Mouse (Mus musculus): ENCODE data around the gene Haus3. TPM values are rescaled to one million over a fixed set of nuclear protein-coding genes. Genes with fewer than 3 reads are reported as not detected.
A peak's percentile ranks its signal among the peaks of the same experiment; 100 is the strongest.

Haus3 gene
- polyA plus RNA-seq (2014; fragmentation: Nextera tagmentation; extraction: Ambion mirVana), result 59.5 and 72.1 TPM in 2 replicates

GRCm38 (mm10) chr5:34168950-34169891 is at the start of gene Haus3, which contains the start of gene Poln:
Haus3 (minus strand) TSS chr5:34169527.
Poln (minus strand) TSS chr5:34169448.
- Histone ChIP-seq H3K9me3 (replicated peaks; ENCODE audit: control insufficient read depth, low read length) (no peaks in the 10 kb centered on the region), H3K27me3 (ENCODE audit: control insufficient read depth, insufficient read depth, low read length) (no peaks in the 10 kb centered on the region), H3K4me2 (ENCODE audit: low read depth, low read length) (peak within 1 kb of the TSS; percentile 58), H3K36me3 (replicated peaks; ENCODE audit: control insufficient read depth, insufficient read depth, low read depth, low read length) (no peaks in the 10 kb centered on the region), H3K4me3 (ENCODE audit: low read depth, low read length) (peak within 1 kb of the TSS; percentile 80), H3K27ac (replicated peaks; ENCODE audit: low read depth, low read length) (peak within 1 kb of the TSS; percentile 85), H3K9ac (replicated peaks; ENCODE audit: low read length) (peak within 1 kb of the TSS; percentile 92), H3K4me1 (ENCODE audit: control insufficient read depth, insufficient read depth, low read length) (no peaks in the 10 kb centered on the region)
- under 1% methylated on average over 57 of the region's 57 CpGs for WGBS
- ATAC-seq (replicated peaks; ENCODE audit: insufficient number of reproducible peaks, low FRiP score, low TSS enrichment, low read depth), result peak; percentile 99
- DNase-seq (ENCODE audit: low spot score), result peak; percentile 99

DNA sequence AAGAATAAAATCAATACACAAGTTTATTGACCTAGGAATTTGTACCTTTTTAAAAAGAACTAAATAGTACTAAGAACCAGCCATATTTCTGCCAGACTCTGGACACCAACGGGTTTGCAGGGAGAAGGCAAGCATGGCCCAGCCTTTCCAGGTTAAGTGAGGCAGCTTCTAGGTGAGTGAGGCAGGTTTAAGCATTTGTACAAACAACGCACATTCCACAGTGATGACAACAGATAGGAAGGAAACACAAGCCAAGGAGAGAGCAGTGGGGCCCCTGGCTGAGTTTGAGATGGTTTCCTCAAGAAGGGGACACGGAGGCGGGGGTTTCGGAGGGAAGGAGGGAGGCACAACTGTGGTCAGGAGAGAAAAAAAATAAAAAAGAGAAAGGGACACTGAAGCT is 49.3 kb upstream of the Haus3 start:
- H3K9ac ChIP-seq (replicated peaks; ENCODE audit: low read length), result no peak overlapping the region
- H3K4me3 ChIP-seq (ENCODE audit: low read depth, low read length), result no peak overlapping the region
- 68% methylated on average over 5 of the region's 5 CpGs for WGBS
- no peaks in the 10 kb centered on the region for H3K36me3 ChIP-seq (replicated peaks; ENCODE audit: control insufficient read depth, insufficient read depth, low read depth, low read length)
- no peaks in the 10 kb centered on the region for H3K9me3 ChIP-seq (replicated peaks; ENCODE audit: control insufficient read depth, low read length)
- no peaks in the 10 kb centered on the region for H3K4me1 ChIP-seq (ENCODE audit: control insufficient read depth, insufficient read depth, low read length)
- no peak for DNase-seq (ENCODE audit: low spot score)
- H3K27ac ChIP-seq (replicated peaks; ENCODE audit: low read depth, low read length), result no peak overlapping the region
- H3K27me3 ChIP-seq (ENCODE audit: control insufficient read depth, insufficient read depth, low read length), result no peaks in the 10 kb centered on the region
- H3K4me2 ChIP-seq (ENCODE audit: low read depth, low read length), result no peak overlapping the region
- ATAC-seq (replicated peaks; ENCODE audit: insufficient number of reproducible peaks, low FRiP score, low TSS enrichment, low read depth), result no peak

DNA sequence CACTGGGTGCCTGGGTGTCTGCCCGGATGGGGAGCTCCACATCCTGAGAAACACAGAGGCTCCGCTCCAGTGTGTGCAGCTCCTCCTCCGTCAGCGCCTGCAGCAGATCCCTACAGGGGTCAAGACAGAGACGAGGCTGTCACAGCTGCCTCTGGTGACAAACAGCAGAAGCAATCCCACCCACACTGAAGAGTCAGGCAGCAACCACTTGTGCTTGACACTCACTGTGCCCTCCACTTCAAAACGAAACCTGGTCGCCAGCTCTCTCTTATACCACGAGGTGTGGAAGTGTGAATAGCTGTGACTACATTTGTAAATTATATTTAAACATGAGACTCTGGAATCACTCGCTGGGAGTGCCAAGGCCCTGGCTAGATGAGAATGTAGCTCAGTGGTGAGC is 48.4 kb upstream of the Haus3 start:
- ATAC-seq (replicated peaks; ENCODE audit: insufficient number of reproducible peaks, low FRiP score, low TSS enrichment, low read depth), result no peak
- 64% methylated on average over 9 of the region's 9 CpGs for WGBS

GRCm38 (mm10) chr5:34216025-34216424 is 46.7 kb upstream of the Haus3 start:
- ATAC-seq (replicated peaks; ENCODE audit: insufficient number of reproducible peaks, low FRiP score, low TSS enrichment, low read depth) (no peak), DNase-seq (ENCODE audit: low spot score) (no peak)
- Histone ChIP-seq H3K9me3 (replicated peaks; ENCODE audit: control insufficient read depth, low read length) (no peaks in the 10 kb centered on the region), H3K4me3 (ENCODE audit: low read depth, low read length) (no peak overlapping the region), H3K27me3 (ENCODE audit: control insufficient read depth, insufficient read depth, low read length) (no peaks in the 10 kb centered on the region), H3K4me1 (ENCODE audit: control insufficient read depth, insufficient read depth, low read length) (no peaks in the 10 kb centered on the region), H3K9ac (replicated peaks; ENCODE audit: low read length) (no peak overlapping the region), H3K4me2 (ENCODE audit: low read depth, low read length) (no peak overlapping the region), H3K36me3 (replicated peaks; ENCODE audit: control insufficient read depth, insufficient read depth, low read depth, low read length) (no peaks in the 10 kb centered on the region), H3K27ac (replicated peaks; ENCODE audit: low read depth, low read length) (no peak overlapping the region)
- 86% methylated on average over 7 of the region's 7 CpGs for WGBS

More for the DNA sequence above, 48.4 kb upstream of the Haus3 start:
- Histone ChIP-seq H3K4me2 (ENCODE audit: low read depth, low read length) (no peak overlapping the region), H3K27me3 (ENCODE audit: control insufficient read depth, insufficient read depth, low read length) (no peaks in the 10 kb centered on the region), H3K4me3 (ENCODE audit: low read depth, low read length) (no peak overlapping the region), H3K27ac (replicated peaks; ENCODE audit: low read depth, low read length) (no peak overlapping the region), H3K9ac (replicated peaks; ENCODE audit: low read length) (no peak overlapping the region), H3K9me3 (replicated peaks; ENCODE audit: control insufficient read depth, low read length) (no peaks in the 10 kb centered on the region), H3K4me1 (ENCODE audit: control insufficient read depth, insufficient read depth, low read length) (no peaks in the 10 kb centered on the region), H3K36me3 (replicated peaks; ENCODE audit: control insufficient read depth, insufficient read depth, low read depth, low read length) (no peaks in the 10 kb centered on the region)
- peak; percentile 6 for DNase-seq (ENCODE audit: low spot score)

DNA sequence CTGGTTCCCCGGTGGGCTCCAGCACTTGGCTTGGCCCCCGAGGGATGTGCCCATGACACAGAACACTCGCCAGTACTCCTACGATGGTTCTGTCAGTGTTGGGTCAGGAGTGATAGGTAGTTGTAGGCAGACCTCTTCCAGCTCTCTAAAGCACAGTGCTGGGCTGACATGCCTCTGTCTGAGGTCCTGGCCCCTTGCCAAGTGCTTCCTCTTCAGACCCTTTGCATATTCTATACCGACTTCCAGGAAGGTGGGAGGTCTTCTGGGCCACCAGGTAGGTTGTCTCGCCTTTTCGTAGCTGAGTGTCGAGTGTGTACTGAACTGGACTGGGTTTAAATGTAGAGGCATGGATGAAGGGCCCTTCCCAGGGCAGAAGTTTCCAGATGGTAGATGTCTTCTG is 44.3 kb upstream of the Haus3 start:
- Histone ChIP-seq H3K9ac (replicated peaks; ENCODE audit: low read length) (no peak overlapping the region), H3K4me2 (ENCODE audit: low read depth, low read length) (no peak overlapping the region), H3K27me3 (ENCODE audit: control insufficient read depth, insufficient read depth, low read length) (no peaks in the 10 kb centered on the region), H3K27ac (replicated peaks; ENCODE audit: low read depth, low read length) (no peak overlapping the region), H3K9me3 (replicated peaks; ENCODE audit: control insufficient read depth, low read length) (no peaks in the 10 kb centered on the region), H3K4me3 (ENCODE audit: low read depth, low read length) (no peak overlapping the region), H3K36me3 (replicated peaks; ENCODE audit: control insufficient read depth, insufficient read depth, low read depth, low read length) (no peaks in the 10 kb centered on the region), H3K4me1 (ENCODE audit: control insufficient read depth, insufficient read depth, low read length) (no peaks in the 10 kb centered on the region)
- no peak for DNase-seq (ENCODE audit: low spot score)
- no peak for ATAC-seq (replicated peaks; ENCODE audit: insufficient number of reproducible peaks, low FRiP score, low TSS enrichment, low read depth)
- WGBS, result 82% methylated on average over 8 of the region's 8 CpGs

GRCm38 (mm10) chr5:34210279-34210678 is 41.0 kb upstream of the Haus3 start:
- ATAC-seq (replicated peaks; ENCODE audit: insufficient number of reproducible peaks, low FRiP score, low TSS enrichment, low read depth) (peak; percentile 73; the same call in 1 of the 2 replicates), DNase-seq (ENCODE audit: low spot score) (peak; percentile 89)
- no peaks in the 10 kb centered on the region for H3K36me3 ChIP-seq (replicated peaks; ENCODE audit: control insufficient read depth, insufficient read depth, low read depth, low read length)
- no peaks in the 10 kb centered on the region for H3K4me1 ChIP-seq (ENCODE audit: control insufficient read depth, insufficient read depth, low read length)
- no peak overlapping the region for H3K4me2 ChIP-seq (ENCODE audit: low read depth, low read length)
- H3K27me3 ChIP-seq (ENCODE audit: control insufficient read depth, insufficient read depth, low read length), result no peaks in the 10 kb centered on the region
- 3% methylated on average over 1 of the region's 1 CpGs for WGBS
- no peak overlapping the region for H3K27ac ChIP-seq (replicated peaks; ENCODE audit: low read depth, low read length)
- H3K4me3 ChIP-seq (ENCODE audit: low read depth, low read length), result no peak overlapping the region
- H3K9ac ChIP-seq (replicated peaks; ENCODE audit: low read length), result no peak overlapping the region
- no peaks in the 10 kb centered on the region for H3K9me3 ChIP-seq (replicated peaks; ENCODE audit: control insufficient read depth, low read length)

DNA sequence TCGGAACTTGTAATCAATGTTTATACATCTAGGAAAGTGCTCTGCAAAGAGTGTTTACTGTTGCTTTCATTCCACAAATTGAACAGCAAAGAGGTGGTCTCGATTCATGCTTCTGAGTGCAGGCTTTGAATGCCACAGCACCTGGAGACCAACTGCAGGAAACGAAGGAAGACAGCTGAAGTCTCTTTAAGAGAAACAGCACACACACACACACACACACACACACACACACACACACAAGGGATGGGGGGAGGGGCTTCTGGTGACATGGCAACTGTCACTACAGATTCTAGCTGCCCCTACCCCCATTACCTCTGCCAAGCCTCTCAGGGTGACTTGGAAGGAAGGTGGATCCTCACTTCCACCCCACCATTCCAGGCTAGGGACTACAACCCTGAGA is 38.2 kb upstream of the Haus3 start:
- no peak overlapping the region for H3K4me2 ChIP-seq (ENCODE audit: low read depth, low read length)
- DNase-seq (ENCODE audit: low spot score), result no peak
- 33% methylated on average over 3 of the region's 3 CpGs for WGBS
- H3K9ac ChIP-seq (replicated peaks; ENCODE audit: low read length), result no peak overlapping the region
- H3K27me3 ChIP-seq (ENCODE audit: control insufficient read depth, insufficient read depth, low read length), result no peaks in the 10 kb centered on the region
- no peak for ATAC-seq (replicated peaks; ENCODE audit: insufficient number of reproducible peaks, low FRiP score, low TSS enrichment, low read depth)
- no peaks in the 10 kb centered on the region for H3K4me1 ChIP-seq (ENCODE audit: control insufficient read depth, insufficient read depth, low read length)
- H3K36me3 ChIP-seq (replicated peaks; ENCODE audit: control insufficient read depth, insufficient read depth, low read depth, low read length), result no peaks in the 10 kb centered on the region
- H3K4me3 ChIP-seq (ENCODE audit: low read depth, low read length), result no peak overlapping the region
- no peaks in the 10 kb centered on the region for H3K9me3 ChIP-seq (replicated peaks; ENCODE audit: control insufficient read depth, low read length)
- no peak overlapping the region for H3K27ac ChIP-seq (replicated peaks; ENCODE audit: low read depth, low read length)

DNA sequence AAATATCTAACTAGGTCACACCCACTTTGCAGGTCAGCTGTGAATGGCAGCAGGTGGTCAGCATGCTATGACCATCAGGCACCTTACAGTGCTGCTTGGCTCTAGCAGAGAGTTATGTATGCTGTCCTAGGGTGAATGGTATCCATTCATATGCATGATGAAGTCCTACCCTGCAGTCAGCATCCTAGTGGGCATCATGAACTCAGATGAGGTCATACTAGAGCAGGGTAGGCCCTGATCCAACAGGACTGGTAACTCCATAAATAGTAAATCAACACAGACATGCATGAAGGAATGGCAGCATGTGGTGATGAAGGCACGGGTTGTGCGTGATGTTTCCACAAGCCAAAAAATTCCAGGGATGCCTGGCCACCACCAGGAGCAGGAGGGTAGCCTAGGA is 36.5 kb upstream of the Haus3 start:
- Histone ChIP-seq H3K9ac (replicated peaks; ENCODE audit: low read length) (no peak overlapping the region), H3K4me3 (ENCODE audit: low read depth, low read length) (no peak overlapping the region), H3K4me2 (ENCODE audit: low read depth, low read length) (no peak overlapping the region), H3K9me3 (replicated peaks; ENCODE audit: control insufficient read depth, low read length) (no peaks in the 10 kb centered on the region), H3K27ac (replicated peaks; ENCODE audit: low read depth, low read length) (no peak overlapping the region), H3K36me3 (replicated peaks; ENCODE audit: control insufficient read depth, insufficient read depth, low read depth, low read length) (no peaks in the 10 kb centered on the region), H3K4me1 (ENCODE audit: control insufficient read depth, insufficient read depth, low read length) (no peaks in the 10 kb centered on the region), H3K27me3 (ENCODE audit: control insufficient read depth, insufficient read depth, low read length) (no peaks in the 10 kb centered on the region)
- 81% methylated on average over 2 of the region's 2 CpGs for whole genome bisulfite sequencing
- ATAC-seq (replicated peaks; ENCODE audit: insufficient number of reproducible peaks, low FRiP score, low TSS enrichment, low read depth), result no peak
- DNase-seq (ENCODE audit: low spot score), result no peak
